Mouse (Mus musculus) megakaryocyte-erythroid progenitor cell, adult 5 weeks (primary cell): Measurements from ENCODE around the gene Il20. TPM values are rescaled to one million over a fixed set of nuclear protein-coding genes. Genes with fewer than 3 reads are reported as not detected.

Experiments
- polyA plus RNA-seq: library from polyadenylated mRNA; stranded (reverse); fragments of >175 nt; gene quantifications from 2 replicates; pipeline ENCODE4 v1.2.3, GENCODE M21; 2012

Gene Il20
- not detected in 2 replicates for polyA plus RNA-seq

DNA sequence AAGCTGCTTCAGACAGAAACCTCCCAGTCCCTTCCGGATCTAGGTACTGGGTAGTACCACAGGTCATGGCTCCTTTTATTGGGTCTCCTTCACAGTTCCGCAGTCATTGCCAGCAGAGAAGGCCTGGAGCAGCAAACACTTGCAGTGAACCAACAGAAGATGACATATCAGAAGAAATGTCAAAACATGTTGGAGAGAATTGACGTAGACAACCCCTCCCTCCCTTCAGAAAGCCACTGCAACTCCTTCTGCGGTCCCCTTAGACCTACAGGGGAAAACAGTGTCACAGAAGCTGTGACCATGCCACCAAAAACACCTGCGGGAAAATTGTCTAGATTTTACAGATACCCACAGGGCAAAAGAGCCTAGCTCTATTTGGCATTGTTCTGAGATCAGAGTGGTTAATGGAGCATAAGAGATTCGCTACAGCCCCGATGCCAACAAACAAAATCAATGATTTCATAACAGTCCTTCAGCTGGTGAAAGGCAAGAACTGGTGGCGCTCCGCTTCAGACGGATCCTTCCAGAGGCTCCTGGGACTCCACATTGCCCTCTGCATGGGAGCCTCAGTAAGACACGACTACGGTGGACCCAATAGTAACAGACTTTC lies at the start of gene Il20:
Gene Il20, minus strand, starts transcription at position 51 of the 610 bp plus-strand sequence.

DNA sequence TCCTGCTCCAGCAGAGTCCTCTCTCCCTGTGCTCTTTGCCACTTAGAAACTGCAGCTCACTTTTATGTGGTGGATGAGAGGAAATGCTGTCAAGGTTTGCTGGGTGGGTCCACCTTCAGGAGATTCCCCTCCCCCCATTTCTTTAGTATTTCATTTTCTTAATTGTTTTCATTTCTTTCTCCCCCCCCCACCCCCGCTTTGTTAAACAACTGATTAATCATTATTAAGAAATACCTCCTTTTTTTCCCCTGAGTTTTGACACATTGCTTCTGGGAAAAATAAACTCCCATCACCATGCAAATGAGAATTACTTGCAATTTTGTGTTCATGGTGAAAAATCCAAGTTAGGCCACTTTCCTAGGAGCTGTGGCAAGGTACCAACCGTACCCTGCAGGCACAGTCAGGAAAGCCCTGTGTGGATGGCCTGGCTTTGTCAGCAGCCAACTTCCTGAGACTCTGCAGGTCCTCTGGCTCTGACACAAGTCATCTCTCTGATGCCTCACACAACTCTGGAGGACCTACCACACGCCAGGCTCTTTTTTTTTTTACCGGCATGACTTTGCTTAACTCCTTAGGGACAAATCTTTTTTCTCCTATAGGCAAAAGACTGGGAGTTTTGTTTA lies 28.9 kb upstream of the Il20 start, which contains the start of gene Il19:
Gene Il19, minus strand, starts transcription at position 51 of the 623 bp plus-strand sequence.

DNA sequence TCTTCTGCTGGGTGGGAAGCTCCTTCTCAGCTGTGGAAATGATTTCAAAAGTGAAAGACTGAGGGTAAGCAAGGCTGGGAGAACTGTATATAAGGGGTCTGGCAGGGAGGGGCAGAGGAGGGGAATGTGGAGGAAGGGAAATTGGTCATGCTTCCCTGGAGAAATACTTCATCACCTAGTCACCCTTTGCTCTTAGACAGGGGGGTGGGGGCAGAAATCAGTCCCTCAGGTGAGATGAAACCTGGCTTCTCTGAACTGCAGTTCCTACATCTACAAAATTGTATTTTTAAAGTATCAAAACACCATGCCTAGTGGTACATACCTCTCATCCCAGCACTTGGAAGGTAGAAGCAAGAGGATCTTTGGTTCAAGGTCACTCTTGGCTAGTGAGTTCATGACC lies 23.9 kb downstream of the Il20 start, which contains the start of gene Il24:
Gene Il24, minus strand, starts transcription at position 101 of the 400 bp plus-strand sequence.

DNA sequence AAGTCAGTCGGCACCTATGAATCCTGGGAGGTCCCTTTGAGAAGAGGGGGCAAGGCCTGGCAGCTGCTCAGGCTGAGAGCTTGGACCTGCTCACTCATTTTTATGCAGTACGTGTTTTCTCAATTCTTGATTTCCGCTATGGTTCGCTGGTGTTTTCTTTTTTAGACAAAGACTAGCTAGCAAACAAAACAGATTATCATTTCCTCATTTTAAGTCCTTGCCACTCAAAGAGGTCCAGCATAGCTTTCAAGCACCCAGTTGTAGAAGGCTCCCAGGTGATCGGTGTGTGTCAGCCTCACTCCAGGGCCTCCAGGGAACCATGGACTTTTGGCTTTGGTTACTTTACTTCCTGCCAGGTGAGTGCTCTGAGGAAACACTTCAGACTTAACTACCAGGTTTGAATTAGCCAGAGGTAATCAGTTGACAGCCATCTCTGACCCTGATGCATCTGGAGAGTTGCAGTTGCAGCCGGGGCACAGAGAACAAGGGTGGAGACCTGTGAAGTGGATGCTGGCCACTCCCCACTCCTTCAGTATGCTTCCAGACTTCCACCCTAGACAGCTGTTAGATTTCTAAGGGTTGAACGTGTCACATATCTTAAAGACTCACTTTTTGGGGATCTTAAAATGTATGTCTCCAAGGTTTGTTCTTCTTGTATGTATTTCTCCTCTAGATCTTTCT lies 45.6 kb downstream of the Il20 start, which contains the start of gene Fcmr:
Gene Fcmr, plus strand, starts transcription at position 129 of the 681 bp plus-strand sequence.

Other genes with a start within 250 kb of the Il20 start
- not detected in 2 replicates for gene C4bp, start 249.8 kb downstream of the Il20 start, polyA plus RNA-seq
- gene Gm29427, start 195.7 kb downstream of the Il20 start, polyA plus RNA-seq: not detected in 2 replicates
- 1.2 and 1.8 TPM in 2 replicates for gene Yod1, start 194.1 kb downstream of the Il20 start, polyA plus RNA-seq
- gene Pfkfb2, start 182.2 kb downstream of the Il20 start, polyA plus RNA-seq: 2.5 and 3.2 TPM in 2 replicates
- 0.29 and 0.44 TPM in 2 replicates for gene AA986860, start 179.5 kb downstream of the Il20 start, polyA plus RNA-seq
- not detected in 2 replicates for gene Fcamr, start 110.5 kb downstream of the Il20 start, polyA plus RNA-seq
- gene Pigr, start 84.8 kb downstream of the Il20 start, polyA plus RNA-seq: not detected in 2 replicates
- 0.57 and 6.6 TPM in 2 replicates for gene Fcmr, start 45.8 kb downstream of the Il20 start, polyA plus RNA-seq
- gene Il24, start 24.0 kb downstream of the Il20 start, polyA plus RNA-seq: not detected in 2 replicates
- gene Il19, start 28.7 kb upstream of the Il20 start, polyA plus RNA-seq: not detected in 2 replicates
- not detected in 2 replicates for gene Il10, start 108.4 kb upstream of the Il20 start, polyA plus RNA-seq
- gene Mapkapk2, start 186.4 kb upstream of the Il20 start, polyA plus RNA-seq: 313 and 344 TPM in 2 replicates
- 13.4 and 24.3 TPM in 2 replicates for gene Dyrk3, start 226.9 kb upstream of the Il20 start, polyA plus RNA-seq
- 19.7 and 20.1 TPM in 2 replicates for gene Eif2d, start 241.7 kb upstream of the Il20 start, polyA plus RNA-seq